Mouse (Mus musculus) myocyte (in vitro differentiated cells): Measurements from ENCODE around the gene Fam49a. TPM values are rescaled to one million over a fixed set of nuclear protein-coding genes. Genes with fewer than 3 reads are reported as not detected.

Experiments
- H3K27me3 ChIP-seq: one replicate; pipeline ENCODE4 v1.6.1; 2011; ENCODE audit not compliant: control insufficient read depth, insufficient read depth, insufficient read length
- H3K36me3 ChIP-seq: one replicate; pipeline ENCODE4 v1.6.1; 2011; ENCODE audit not compliant: control insufficient read depth, insufficient read depth
- H3K4me2 ChIP-seq: one replicate; pipeline ENCODE4 v1.6.1; 2011; ENCODE audit warnings: low read depth, control low read depth
- H3K4me3 ChIP-seq: one replicate; pipeline ENCODE4 v1.5.1; 2011; ENCODE audit warnings: mild to moderate bottlenecking, control low read depth, moderate library complexity
- H3K79me2 ChIP-seq: one replicate; pipeline ENCODE4 v1.6.1; 2011; ENCODE audit not compliant: control insufficient read depth, insufficient read depth
- H3ac ChIP-seq: one replicate; pipeline ENCODE4 v1.6.1; 2011; ENCODE audit not compliant: control insufficient read depth, insufficient read length
- CEBPB ChIP-seq: IDR thresholded peaks from 2 replicates; pipeline ENCODE4 v1.6.1; 2011; ENCODE audit warnings: mild to moderate bottlenecking, moderate library complexity; ENCODE audit not compliant: poor library complexity, insufficient read depth, severe bottlenecking
- E2F4 ChIP-seq: IDR thresholded peaks from one replicate; pipeline ENCODE4 v1.6.1; 2011; ENCODE audit warnings: mild to moderate bottlenecking, control low read depth, moderate library complexity; ENCODE audit not compliant: insufficient read depth
- MAX ChIP-seq: IDR thresholded peaks from one replicate; pipeline ENCODE4 v1.6.1; 2011; ENCODE audit warnings: low read depth, mild to moderate bottlenecking, control low read depth
- MYOD1 ChIP-seq, 3 experiments: IDR thresholded peaks; one replicate each; pipeline ENCODE4 v1.6.1; 2011; ENCODE audit warnings: control low read depth in 2 of 3, low read depth in 2 of 3, mild to moderate bottlenecking in 2 of 3, moderate library complexity in 1 of 3; ENCODE audit not compliant: insufficient read length in 2 of 3, control insufficient read depth in 1 of 3
- MYOG ChIP-seq, 3 experiments: IDR thresholded peaks; one replicate each; pipeline ENCODE4 v1.6.1; 2011; ENCODE audit warnings: control low read depth in 2 of 3, low read depth in 2 of 3, mild to moderate bottlenecking in 2 of 3; ENCODE audit not compliant: insufficient read length in 2 of 3, control insufficient read depth in 1 of 3, insufficient read depth in 1 of 3
- POLR2A ChIP-seq: IDR thresholded peaks from one replicate; pipeline ENCODE4 v1.6.1; 2011; ENCODE audit warnings: low read depth, mild to moderate bottlenecking, control low read depth, moderate library complexity; ENCODE audit not compliant: insufficient read length
- POLR2AphosphoS2 ChIP-seq: IDR thresholded peaks from one replicate; pipeline ENCODE4 v1.6.1; 2011; ENCODE audit warnings: low read depth, control low read depth; ENCODE audit not compliant: insufficient read length
- REST ChIP-seq: IDR thresholded peaks from one replicate; pipeline ENCODE4 v1.6.1; 2011; ENCODE audit warnings: mild to moderate bottlenecking, control low read depth, moderate library complexity; ENCODE audit not compliant: insufficient read depth, insufficient read length
- SRF ChIP-seq: IDR thresholded peaks from one replicate; pipeline ENCODE4 v1.6.1; 2011; ENCODE audit warnings: low read depth; ENCODE audit not compliant: control insufficient read depth, insufficient read length
- TCF12 ChIP-seq: IDR thresholded peaks from one replicate; pipeline ENCODE4 v1.6.1; 2011; ENCODE audit warnings: mild to moderate bottlenecking, control low read depth; ENCODE audit not compliant: poor library complexity, insufficient read depth, severe bottlenecking
- TCF3 ChIP-seq: IDR thresholded peaks from one replicate; pipeline ENCODE4 v1.6.1; 2011; ENCODE audit warnings: low read depth, control low read depth; ENCODE audit not compliant: insufficient read length
- USF1 ChIP-seq: IDR thresholded peaks from one replicate; pipeline ENCODE4 v1.6.1; 2011; ENCODE audit warnings: low read depth, mild to moderate bottlenecking, control low read depth, moderate library complexity
- polyA plus RNA-seq: library from polyadenylated mRNA; unstranded; fragments of >200 nt; fragmentation: generic; extraction: Trizol; gene quantifications from one replicate; pipeline ENCODE4 v1.2.1, GENCODE M21; 2012; ENCODE audit warnings: missing spikeins

Fam49a gene
- polyA plus RNA-seq, 1 experiment: not detected

GRCm38 (mm10) chr12:12277741-12278463 is 16.0 kb downstream of the Fam49a start:
- Histone ChIP-seq H3K4me3 (no peak overlapping the region), H3K79me2 (no peaks in the 10 kb centered on the region), H3K27me3 (no peaks in the 10 kb centered on the region), H3ac (no peak overlapping the region), H3K4me2 (no peak overlapping the region), H3K36me3 (no peaks in the 10 kb centered on the region)
- TF ChIP-seq MYOG (IDR thresholded peaks at IDR 0.05; ENCODE audit: control insufficient read depth in 1 of 3, insufficient read depth in 1 of 3, insufficient read length in 2 of 3, low read depth in 2 of 3): no peak
- TF ChIP-seq MAX: no peak
- no peak for TF ChIP-seq MYOD1 (IDR thresholded peaks at IDR 0.05; ENCODE audit: control insufficient read depth in 1 of 3, insufficient read length in 2 of 3, low read depth in 2 of 3)
- no peak for TF ChIP-seq POLR2AphosphoS2
- TF ChIP-seq POLR2A: no peak
- TF ChIP-seq SRF: no peak
- TF ChIP-seq USF1: no peak
- no peak for TF ChIP-seq CEBPB

DNA sequence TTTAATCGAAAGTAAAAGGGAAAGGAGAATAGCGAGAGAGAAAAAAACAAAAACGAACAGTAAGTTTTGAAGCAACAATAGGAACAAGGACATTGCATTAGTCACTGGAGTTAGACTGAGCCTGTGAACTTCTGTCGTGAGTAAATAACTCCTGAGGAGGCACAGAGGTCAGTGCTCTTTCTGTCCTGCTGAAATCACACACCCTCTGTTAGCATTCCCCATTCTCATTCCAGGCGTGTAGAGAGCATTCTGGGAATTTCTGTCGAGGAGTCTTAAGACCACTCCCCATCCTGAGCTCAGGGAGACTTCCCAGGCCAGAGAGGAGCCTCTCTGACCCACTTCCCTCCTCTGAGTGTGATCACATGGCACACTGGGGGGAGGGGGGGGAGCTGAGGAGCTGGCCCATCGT is 16.5 kb downstream of the Fam49a start:
- TF ChIP-seq CEBPB (no peak), SRF (no peak), MYOD1 (IDR thresholded peaks at IDR 0.05; ENCODE audit: control insufficient read depth in 1 of 3, insufficient read length in 2 of 3, low read depth in 2 of 3) (no peak), REST (no peak), POLR2AphosphoS2 (no peak), MAX (no peak), TCF3 (no peak), POLR2A (no peak), E2F4 (no peak), USF1 (no peak), MYOG (IDR thresholded peaks at IDR 0.05; ENCODE audit: control insufficient read depth in 1 of 3, insufficient read depth in 1 of 3, insufficient read length in 2 of 3, low read depth in 2 of 3) (no peak), TCF12 (no peak)
- H3K79me2 ChIP-seq: no peaks in the 10 kb centered on the region
- no peak overlapping the region for H3ac ChIP-seq
- no peak overlapping the region for H3K4me3 ChIP-seq
- H3K4me2 ChIP-seq: no peak overlapping the region
- no peaks in the 10 kb centered on the region for H3K36me3 ChIP-seq
- H3K27me3 ChIP-seq: no peaks in the 10 kb centered on the region

DNA sequence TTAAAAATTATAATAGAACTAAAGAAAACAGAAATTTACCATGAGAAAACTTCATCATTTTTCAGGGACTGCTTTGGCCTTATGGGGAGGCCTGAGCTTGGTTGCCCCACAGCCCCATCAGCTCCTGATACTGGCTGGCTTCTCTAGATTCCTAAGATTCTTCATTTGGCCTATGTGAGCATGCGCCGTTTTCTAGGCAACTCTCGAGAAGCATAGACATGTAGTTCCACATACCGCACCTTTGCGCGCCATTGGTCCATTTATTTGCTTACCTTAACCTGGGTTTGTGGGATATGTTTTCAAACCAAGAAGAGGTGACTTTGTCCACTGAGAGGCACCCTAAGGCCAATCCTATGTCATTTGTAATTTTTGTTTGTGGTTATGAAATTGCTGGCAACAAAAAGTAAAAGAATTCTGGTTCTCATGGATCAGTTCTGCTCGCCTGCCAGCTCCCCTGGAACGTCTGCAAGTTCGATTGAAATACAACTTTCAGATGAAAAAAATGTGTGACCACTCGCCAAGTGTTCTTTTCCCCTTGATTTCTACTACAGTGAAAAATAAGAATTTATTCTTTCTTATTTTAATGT is 21.9 kb downstream of the Fam49a start:
- TF ChIP-seq SRF (no peak), CEBPB (no peak), REST (no peak), POLR2AphosphoS2 (no peak), E2F4 (no peak), MYOG (IDR thresholded peaks at IDR 0.05; ENCODE audit: control insufficient read depth in 1 of 3, insufficient read depth in 1 of 3, insufficient read length in 2 of 3, low read depth in 2 of 3) (no peak), TCF12 (no peak), TCF3 (no peak), MYOD1 (IDR thresholded peaks at IDR 0.05; ENCODE audit: control insufficient read depth in 1 of 3, insufficient read length in 2 of 3, low read depth in 2 of 3) (no peak), MAX (no peak)
- no peak overlapping the region for H3K4me3 ChIP-seq
- H3K79me2 ChIP-seq: no peaks in the 10 kb centered on the region
- H3K27me3 ChIP-seq: no peaks in the 10 kb centered on the region
- no peak overlapping the region for H3ac ChIP-seq
- no peak overlapping the region for H3K4me2 ChIP-seq
- H3K36me3 ChIP-seq: no peaks in the 10 kb centered on the region

DNA sequence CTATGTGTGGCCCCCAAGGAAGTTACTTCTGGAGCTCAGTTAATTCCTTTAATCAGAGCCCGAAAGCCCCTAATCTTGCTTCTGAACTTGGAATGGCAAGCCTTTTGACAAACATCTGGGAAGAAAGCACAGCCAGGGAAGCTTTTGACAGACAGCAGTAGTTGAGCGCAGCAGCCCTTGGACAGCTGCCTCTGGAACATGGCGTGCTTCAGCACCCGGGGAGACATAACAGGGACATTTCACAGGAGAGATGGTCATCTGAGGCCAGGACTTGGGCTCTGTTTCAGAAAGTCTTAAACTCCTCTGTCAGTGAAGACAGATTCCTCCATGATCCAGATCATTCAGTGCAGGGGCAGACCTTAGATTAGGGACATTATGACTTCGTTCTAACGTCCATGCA is 22.6 kb downstream of the Fam49a start:
- Histone ChIP-seq H3K27me3 (no peaks in the 10 kb centered on the region), H3K4me2 (no peak overlapping the region), H3ac (no peak overlapping the region), H3K4me3 (no peak overlapping the region), H3K36me3 (no peaks in the 10 kb centered on the region), H3K79me2 (no peaks in the 10 kb centered on the region)
- TF ChIP-seq TCF3 (no peak), USF1 (no peak), CEBPB (no peak), MYOD1 (IDR thresholded peaks at IDR 0.05; ENCODE audit: control insufficient read depth in 1 of 3, insufficient read length in 2 of 3, low read depth in 2 of 3) (no peak), SRF (no peak), MAX (no peak), MYOG (IDR thresholded peaks at IDR 0.05; ENCODE audit: control insufficient read depth in 1 of 3, insufficient read depth in 1 of 3, insufficient read length in 2 of 3, low read depth in 2 of 3) (no peak), POLR2A (no peak), POLR2AphosphoS2 (no peak), TCF12 (no peak), E2F4 (no peak), REST (no peak)
